Mouse (Mus musculus) c-Kit-positive CD71-positive TER-119-positive erythroid progenitor cells, embryonic 14.5 days (primary cell): ENCODE measurements around the gene Tmf1.

Source experiments
- DNase-seq: peaks from one replicate; pipeline ENCODE4 v3.0.0-alpha.2; 2013; ENCODE audit warnings: low spot score

Gene Tmf1

GRCm38 (mm10) chr6:97178491-97179366 is at the start of gene Tmf1:
Tmf1 (minus strand) TSS chr6:97179122.
- peak; percentile 91 for DNase-seq

- no peak for DNase-seq
Measured at GRCm38 (mm10) chr6:97227067-97227847, 48.3 kb upstream of the Tmf1 start.

GRCm38 (mm10) chr6:97226083-97226491 is 47.2 kb upstream of the Tmf1 start:
- DNase-seq, result no peak

- DNase-seq, result no peak
Measured at GRCm38 (mm10) chr6:97224505-97224904, 45.6 kb upstream of the Tmf1 start.

- no peak for DNase-seq
Measured at GRCm38 (mm10) chr6:97223566-97223965, 44.6 kb upstream of the Tmf1 start.

- DNase-seq, result no peak
Measured at GRCm38 (mm10) chr6:97222931-97223467, 44.1 kb upstream of the Tmf1 start.

- no peak for DNase-seq
Measured at GRCm38 (mm10) chr6:97222321-97222720, 43.4 kb upstream of the Tmf1 start.

- DNase-seq, result no peak
Measured at GRCm38 (mm10) chr6:97221205-97222025, 42.5 kb upstream of the Tmf1 start.

- no peak for DNase-seq
Measured at GRCm38 (mm10) chr6:97220672-97221071, 41.8 kb upstream of the Tmf1 start.

- DNase-seq, result no peak
Measured at GRCm38 (mm10) chr6:97216154-97216821, 37.4 kb upstream of the Tmf1 start.

GRCm38 (mm10) chr6:97211981-97212380 is 33.1 kb upstream of the Tmf1 start:
- DNase-seq, result no peak

- peak; percentile 64 for DNase-seq
Measured at GRCm38 (mm10) chr6:97210962-97211601, 32.2 kb upstream of the Tmf1 start.

GRCm38 (mm10) chr6:97210191-97210961 is 31.5 kb upstream of the Tmf1 start, which contains the start of gene Arl6ip5:
Arl6ip5 (plus strand) TSS chr6:97210689.
- DNase-seq, result peak; percentile 88

- DNase-seq, result no peak
Measured at GRCm38 (mm10) chr6:97209751-97210150, 30.8 kb upstream of the Tmf1 start.

GRCm38 (mm10) chr6:97209201-97209600 is 30.3 kb upstream of the Tmf1 start:
- DNase-seq, result no peak

GRCm38 (mm10) chr6:97208406-97208805 is 29.5 kb upstream of the Tmf1 start:
- no peak for DNase-seq

GRCm38 (mm10) chr6:97207085-97207484 is 28.2 kb upstream of the Tmf1 start:
- peak; percentile 52 for DNase-seq

GRCm38 (mm10) chr6:97205439-97205885 is 26.5 kb upstream of the Tmf1 start, which contains the start of gene Uba3:
Uba3 (minus strand) TSS chr6:97205647.
- peak; percentile 100 for DNase-seq

- DNase-seq, result no peak
Measured at GRCm38 (mm10) chr6:97204952-97205351, 26.0 kb upstream of the Tmf1 start.
